Mouse (Mus musculus) hindbrain, embryonic 16.5 days (tissue): Measurements from ENCODE around the gene Zbtb22. TPM values are rescaled to one million over a fixed set of nuclear protein-coding genes. Genes with fewer than 3 reads are reported as not detected.

Experiments used
- ATAC-seq: fragments of 200-750 bp; cut with Nextera tagmentation; 2 replicates; pipeline ENCODE4 v1.8.0; 2017; ENCODE audit warnings: moderate TSS enrichment, moderate library complexity
- H3K27ac ChIP-seq: fragments of 300-500 bp; sonication (generic); 2 replicates; pipeline ENCODE4 v1.5.1; 2014; ENCODE audit warnings: low read depth, mild to moderate bottlenecking, control low read depth, low read length, moderate library complexity
- H3K27me3 ChIP-seq: fragments of 300-500 bp; sonication (generic); replicated peaks from 2 replicates; pipeline ENCODE4 v1.6.1; 2014; ENCODE audit warnings: low read length; ENCODE audit not compliant: control insufficient read depth, insufficient read depth
- H3K36me3 ChIP-seq: fragments of 300-500 bp; sonication (generic); 2 replicates; pipeline ENCODE4 v1.6.1; 2014; ENCODE audit warnings: mild to moderate bottlenecking, low read length, moderate library complexity, mixed read lengths; ENCODE audit not compliant: control insufficient read depth, insufficient read depth
- H3K4me1 ChIP-seq: fragments of 300-500 bp; sonication (generic); 2 replicates; pipeline ENCODE4 v1.6.1; 2014; ENCODE audit warnings: low read depth, low read length; ENCODE audit not compliant: control insufficient read depth, insufficient read depth
- H3K4me2 ChIP-seq: fragments of 300-500 bp; sonication (generic); 2 replicates; pipeline ENCODE4 v1.6.1; 2014; ENCODE audit warnings: mild to moderate bottlenecking, low read length, control low read depth, moderate library complexity
- H3K4me3 ChIP-seq: fragments of 300-500 bp; sonication (generic); 2 replicates; pipeline ENCODE4 v1.5.1; 2014; ENCODE audit warnings: mild to moderate bottlenecking, low read length, control low read depth, moderate library complexity
- H3K9ac ChIP-seq: fragments of 300-500 bp; sonication (generic); 2 replicates; pipeline ENCODE4 v1.6.1; 2014; ENCODE audit warnings: low read depth, mild to moderate bottlenecking, control low read depth, low read length, moderate library complexity
- H3K9me3 ChIP-seq: fragments of 300-500 bp; sonication (generic); 2 replicates; pipeline ENCODE4 v1.6.1; 2014; ENCODE audit warnings: mild to moderate bottlenecking, low read length, moderate library complexity; ENCODE audit not compliant: control insufficient read depth
- WGBS: fragments of 180-500 bp; shearing (Covaris S2); extraction: QIAGEN DNeasy Blood & Tissue Kit; methylation state at CpG from one replicate; pipeline ENCODE4 v1.1.7; 2014; 5-methylcytosine and 5-hydroxymethylcytosine counted together
- polyA plus RNA-seq: library from polyadenylated mRNA; unstranded; fragments of >200 nt; fragmentation: Nextera tagmentation; extraction: Ambion mirVana; gene quantifications from 2 replicates; pipeline ENCODE4 v1.2.1, GENCODE M21; 2015

The Zbtb22 gene
- polyA plus RNA-seq, 1 experiment from 2014 or later = 16.2 TPM

- Histone ChIP-seq H3K36me3 (peaks cover 13% of the 10 kb centered on the region), H3K4me2 (no peak overlapping the region), H3K27ac (no peak overlapping the region), H3K9me3 (no peaks in the 10 kb centered on the region), H3K4me1 (peaks cover 30% of the 10 kb centered on the region), H3K4me3 (no peak overlapping the region), H3K27me3 (0 out of 2 replicates have a peak, but pooled peaks cover 3% of the 10 kb centered on the region), H3K9ac (no peak overlapping the region)
- 81% methylated on average over 18 of the region's 18 CpGs for WGBS
- no peak for ATAC-seq
These were observed 2.1 kb downstream of the Zbtb22 start for GRCm38 (mm10) chr17:33917656-33918292.

GRCm38 (mm10) chr17:33918293-33919203 is 2.8 kb downstream of the Zbtb22 start:
- 59% methylated on average over 37 of the region's 37 CpGs for WGBS
- H3K4me3 ChIP-seq = peak overlapping the region; percentile 49
- 0 out of 2 replicates have a peak, but pooled peaks cover 3% of the 10 kb centered on the region for H3K27me3 ChIP-seq
- H3K36me3 ChIP-seq = peaks cover 9% of the 10 kb centered on the region
- ATAC-seq = no peak
- no peaks in the 10 kb centered on the region for H3K9me3 ChIP-seq
- peak overlapping the region; percentile 78 for H3K4me2 ChIP-seq
- H3K27ac ChIP-seq = no peak overlapping the region
- H3K4me1 ChIP-seq = peaks cover 30% of the 10 kb centered on the region
- peak overlapping the region; percentile 63; the same call in 1 of the 2 replicates for H3K9ac ChIP-seq

- H3K36me3 ChIP-seq = no peaks in the 10 kb centered on the region
- H3K27me3 ChIP-seq = 0 out of 2 replicates have a peak, but pooled peaks cover 3% of the 10 kb centered on the region
These were observed 3.9 kb downstream of the Zbtb22 start for GRCm38 (mm10) chr17:33919351-33920281.

DNA sequence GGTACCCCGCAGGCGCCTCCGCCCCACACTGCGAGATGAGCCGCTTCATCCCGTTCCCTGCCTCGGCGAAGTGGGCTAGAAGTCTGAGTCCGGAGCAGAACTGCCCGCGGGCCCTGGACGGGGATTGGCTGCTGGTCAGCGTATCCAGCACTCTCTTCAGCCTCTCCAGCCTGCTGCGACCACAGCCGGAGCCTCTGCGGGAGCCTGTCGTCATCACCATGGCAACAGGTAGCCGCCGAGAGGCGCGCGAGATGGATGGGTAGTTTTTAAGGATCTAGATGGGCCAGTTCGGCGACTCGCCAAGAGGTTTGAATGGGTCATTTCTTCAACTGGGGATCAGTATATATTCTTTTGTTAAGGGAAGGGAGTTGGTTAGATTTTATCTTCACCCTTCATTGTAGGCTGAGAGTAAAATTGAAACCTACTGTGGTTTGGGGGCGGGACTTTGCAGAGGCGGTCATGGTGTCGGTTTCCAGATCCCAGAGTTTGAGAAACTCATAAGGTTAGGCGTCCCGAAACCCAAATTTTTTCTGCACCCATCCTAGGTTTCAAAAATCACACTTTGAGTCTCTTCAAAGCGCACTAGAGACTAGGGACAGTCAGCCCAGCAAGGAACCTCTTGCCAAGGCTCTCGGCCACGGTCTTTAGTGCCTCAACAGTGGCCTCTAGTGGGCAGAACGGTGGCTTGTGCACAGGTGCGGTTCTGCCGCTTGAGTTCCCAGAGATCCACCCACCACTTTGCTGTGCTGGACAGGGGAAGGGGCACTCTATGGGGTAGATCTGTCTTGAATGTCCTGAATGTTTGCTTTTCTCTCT is 4.8 kb downstream of the Zbtb22 start:
- ATAC-seq = no peak
- Histone ChIP-seq H3K4me2 (peak overlapping the region; percentile 78), H3K4me1 (peaks cover 24% of the 10 kb centered on the region)

More at GRCm38 (mm10) chr17:33919351-33920281, 3.9 kb downstream of the Zbtb22 start:
- ATAC-seq = no peak
- Histone ChIP-seq H3K4me2 (peak overlapping the region; percentile 78), H3K9me3 (no peaks in the 10 kb centered on the region), H3K9ac (peak overlapping the region; percentile 63), H3K4me3 (peak overlapping the region; percentile 49), H3K27ac (peak overlapping the region; percentile 60), H3K4me1 (peaks cover 30% of the 10 kb centered on the region)
- 2% methylated on average over 51 of the region's 52 CpGs for WGBS

DNA sequence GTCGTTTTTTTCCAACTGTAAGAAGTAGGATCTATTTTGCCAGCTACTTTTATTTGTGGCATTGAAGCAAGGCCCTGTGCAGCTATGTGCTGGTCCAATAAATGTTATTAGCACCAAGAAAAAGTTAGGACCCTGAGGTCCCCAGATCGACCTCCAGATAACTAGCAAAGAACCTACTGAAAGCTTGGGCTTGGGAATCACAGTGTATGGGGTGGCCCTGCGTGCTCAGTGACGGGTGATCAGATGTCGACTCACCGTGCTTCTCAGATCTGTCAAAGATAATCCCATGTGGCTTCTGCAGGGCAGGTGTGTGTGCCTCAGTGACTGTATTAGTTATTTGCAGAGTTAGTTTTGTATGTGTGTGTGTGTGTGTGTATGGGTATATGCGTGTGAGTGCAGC is 5.7 kb downstream of the Zbtb22 start:
- ATAC-seq = no peak
- no peak overlapping the region for H3K4me2 ChIP-seq
- H3K4me3 ChIP-seq = no peak overlapping the region
- peaks cover 24% of the 10 kb centered on the region for H3K4me1 ChIP-seq
- H3K27me3 ChIP-seq = 0 out of 2 replicates have a peak, but pooled peaks cover 3% of the 10 kb centered on the region
- H3K27ac ChIP-seq = no peak overlapping the region
- H3K9me3 ChIP-seq = no peaks in the 10 kb centered on the region
- H3K36me3 ChIP-seq = no peaks in the 10 kb centered on the region
- no peak overlapping the region for H3K9ac ChIP-seq
- 88% methylated on average over 7 of the region's 7 CpGs for WGBS

More for the DNA sequence above, 4.8 kb downstream of the Zbtb22 start:
- peak overlapping the region; percentile 49 for H3K4me3 ChIP-seq
- H3K9me3 ChIP-seq = no peaks in the 10 kb centered on the region
- H3K9ac ChIP-seq = peak overlapping the region; percentile 63
- no peaks in the 10 kb centered on the region for H3K36me3 ChIP-seq
- H3K27me3 ChIP-seq = 0 out of 2 replicates have a peak, but pooled peaks cover 3% of the 10 kb centered on the region
- peak overlapping the region; percentile 60 for H3K27ac ChIP-seq
- under 1% methylated on average over 36 of the region's 36 CpGs for WGBS

- H3K4me2 ChIP-seq = no peak overlapping the region
- H3K4me1 ChIP-seq = peaks cover 13% of the 10 kb centered on the region
- no peak for ATAC-seq
- no peaks in the 10 kb centered on the region for H3K9me3 ChIP-seq
- H3K36me3 ChIP-seq = no peaks in the 10 kb centered on the region
- 89% methylated on average over 10 of the region's 10 CpGs for WGBS
- no peak overlapping the region for H3K9ac ChIP-seq
- H3K27ac ChIP-seq = no peak overlapping the region
- no peaks in the 10 kb centered on the region for H3K27me3 ChIP-seq
- H3K4me3 ChIP-seq = no peak overlapping the region
These were observed 9.0 kb downstream of the Zbtb22 start for GRCm38 (mm10) chr17:33924577-33925283.

DNA sequence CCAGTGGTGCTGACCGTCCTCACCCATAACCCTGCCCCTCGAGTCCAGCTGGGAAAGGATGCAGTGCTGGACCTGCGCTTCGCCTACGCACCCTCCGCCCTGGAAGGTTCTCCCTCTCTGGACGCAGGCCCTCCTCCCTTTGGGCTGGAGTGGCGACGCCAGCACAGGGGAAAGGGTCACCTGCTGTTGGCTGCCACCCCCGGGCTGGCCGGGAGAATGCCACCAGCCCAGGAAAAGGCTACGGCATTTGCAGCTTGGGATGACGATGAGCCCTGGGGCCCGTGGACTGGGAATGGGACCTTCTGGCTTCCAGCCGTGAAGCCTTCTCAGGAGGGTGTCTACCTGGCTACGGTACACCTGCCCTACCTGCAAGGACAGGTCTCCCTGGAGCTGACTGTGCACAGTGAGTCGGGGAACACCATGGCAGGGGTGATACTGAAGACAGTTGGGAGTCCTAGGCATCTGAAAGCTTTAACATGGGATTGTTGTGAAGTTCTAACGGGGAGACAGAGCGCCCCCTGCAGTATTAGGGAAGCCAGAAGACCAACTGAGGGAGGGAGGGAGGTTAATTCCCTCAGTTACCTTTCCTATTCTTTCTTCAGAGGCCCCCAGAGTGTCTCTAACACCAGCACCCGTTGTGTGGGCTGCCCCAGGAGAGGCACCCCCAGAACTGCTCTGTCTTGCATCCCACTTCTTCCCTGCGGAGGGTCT is 9.9 kb downstream of the Zbtb22 start:
- Histone ChIP-seq H3K9me3 (no peaks in the 10 kb centered on the region), H3K27ac (no peak overlapping the region), H3K9ac (no peak overlapping the region), H3K4me2 (no peak overlapping the region), H3K27me3 (no peaks in the 10 kb centered on the region), H3K4me1 (peaks cover 6% of the 10 kb centered on the region), H3K4me3 (no peak overlapping the region), H3K36me3 (no peaks in the 10 kb centered on the region)
- WGBS = 85% methylated on average over 21 of the region's 21 CpGs
- ATAC-seq = no peak
